Mouse (Mus musculus): ENCODE measurements around the gene Tmcc1. TPM values are rescaled to one million over a fixed set of nuclear protein-coding genes. Genes with fewer than 3 reads are reported as not detected.
"Not testable (repeated sequence)": the region's sequence is repeated elsewhere in the genome, so short reads cannot be mapped to it uniquely, and the experiment has no call there.

Gene Tmcc1
- total RNA-seq, 2 experiments from 2014 or later, result 26.0 to 26.4 TPM

DNA sequence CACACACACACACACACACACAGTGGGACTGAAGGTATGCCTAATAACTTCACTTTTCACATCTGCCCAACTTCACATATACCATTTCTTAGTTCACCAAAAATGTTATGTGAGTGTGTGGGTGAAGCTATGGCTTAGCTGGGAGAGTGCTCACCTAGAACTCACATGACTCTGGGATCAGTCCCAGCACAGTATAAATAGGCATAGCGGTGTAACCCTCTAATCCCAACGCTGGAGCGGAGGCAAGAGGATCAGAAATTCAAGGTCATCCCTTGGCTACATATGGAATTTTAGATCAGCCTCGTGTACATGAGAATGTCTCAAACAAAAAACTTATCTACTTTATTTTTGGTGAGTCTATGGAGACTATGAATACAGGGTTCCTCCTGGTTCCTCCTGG is 119.7 kb downstream of the Tmcc1 start:
- no peak for DNase-seq

DNA sequence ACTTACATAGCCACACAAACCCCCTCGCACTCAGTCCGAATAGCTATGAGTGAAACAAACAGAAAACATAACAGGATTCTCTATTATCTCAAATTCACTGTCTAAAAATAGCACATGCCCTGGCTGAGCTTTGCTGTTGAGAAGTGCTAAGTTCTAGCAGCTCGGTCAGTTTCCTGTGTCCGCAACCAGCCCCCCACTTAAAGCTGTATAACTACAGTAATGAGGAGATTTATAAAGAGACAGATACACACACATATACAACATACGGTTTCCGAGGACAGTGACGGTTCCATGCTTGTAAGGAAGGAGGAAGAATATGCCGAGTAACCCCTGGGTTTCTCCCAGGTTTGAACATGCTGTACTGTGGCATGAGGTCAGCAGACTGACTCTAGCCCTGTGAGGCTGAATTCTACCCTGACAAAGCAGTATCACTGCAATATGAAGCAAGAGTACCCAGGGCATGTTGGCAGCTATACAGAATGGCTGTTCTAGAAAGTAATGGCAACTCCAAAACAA is 120.5 kb downstream of the Tmcc1 start:
- peak; percentile 57 for DNase-seq

DNA sequence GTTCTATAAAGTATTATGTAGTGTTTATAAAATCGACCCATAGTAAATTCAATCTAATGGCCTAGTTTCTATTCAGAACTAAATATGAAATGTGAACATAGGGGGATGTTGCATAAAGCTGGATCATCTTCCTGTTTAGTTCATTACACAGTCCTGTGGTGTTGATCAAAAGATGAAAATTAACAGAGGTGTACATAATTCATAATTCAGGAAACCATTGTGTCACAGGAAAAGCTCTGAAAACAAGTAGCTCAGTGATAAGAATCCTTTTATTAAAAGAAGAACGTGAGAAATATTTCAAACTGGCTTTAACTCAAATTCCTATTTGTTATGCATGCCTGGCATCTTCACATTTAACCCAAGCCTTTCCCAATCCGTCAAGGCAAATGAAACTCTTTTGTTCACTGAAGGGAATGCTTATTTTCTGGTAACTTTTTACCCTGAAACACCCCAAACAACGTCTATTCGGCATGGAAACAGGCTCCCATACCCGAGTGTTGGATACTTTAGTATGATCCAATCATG is 121.0 kb downstream of the Tmcc1 start:
- DNase-seq, result no peak

DNA sequence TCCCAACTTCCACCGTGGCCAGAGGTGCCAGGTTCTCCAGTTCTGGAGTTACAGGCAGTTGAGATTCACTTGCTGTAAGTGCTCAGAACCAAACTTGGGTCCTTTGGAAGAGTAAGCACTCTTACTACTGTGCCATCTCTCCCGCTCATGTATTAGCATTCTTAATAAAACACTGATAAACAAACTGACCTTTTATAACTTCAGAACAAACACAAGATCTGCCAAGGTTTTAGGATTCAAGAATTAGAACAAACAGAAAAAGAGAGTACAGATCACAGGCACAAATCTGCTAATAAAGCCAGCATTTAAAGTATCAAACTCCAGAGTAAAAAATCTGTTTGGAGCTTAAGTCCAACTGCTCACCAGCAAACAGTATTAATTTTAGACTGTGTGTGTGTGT is 121.5 kb downstream of the Tmcc1 start:
- DNase-seq, result no peak

DNA sequence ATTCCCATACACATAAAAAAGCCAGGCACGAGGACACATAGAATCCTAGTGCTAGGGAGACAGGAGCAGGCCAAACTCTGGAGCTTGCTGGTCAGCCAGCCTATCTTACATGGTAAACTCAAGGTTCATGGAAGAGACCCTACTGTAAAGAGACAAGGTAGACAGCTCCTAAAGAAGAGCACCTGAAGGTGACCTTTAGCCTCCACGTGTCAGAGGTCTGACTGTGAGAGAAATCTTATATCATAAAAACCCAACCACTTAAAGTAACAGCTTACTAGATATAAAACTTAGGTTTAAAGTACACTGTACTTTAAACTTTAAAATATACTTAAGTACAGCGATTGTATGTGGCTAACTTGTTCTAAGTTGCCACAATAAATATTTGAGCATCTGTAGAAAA is 122.7 kb downstream of the Tmcc1 start:
- DNase-seq, result no peak

DNA sequence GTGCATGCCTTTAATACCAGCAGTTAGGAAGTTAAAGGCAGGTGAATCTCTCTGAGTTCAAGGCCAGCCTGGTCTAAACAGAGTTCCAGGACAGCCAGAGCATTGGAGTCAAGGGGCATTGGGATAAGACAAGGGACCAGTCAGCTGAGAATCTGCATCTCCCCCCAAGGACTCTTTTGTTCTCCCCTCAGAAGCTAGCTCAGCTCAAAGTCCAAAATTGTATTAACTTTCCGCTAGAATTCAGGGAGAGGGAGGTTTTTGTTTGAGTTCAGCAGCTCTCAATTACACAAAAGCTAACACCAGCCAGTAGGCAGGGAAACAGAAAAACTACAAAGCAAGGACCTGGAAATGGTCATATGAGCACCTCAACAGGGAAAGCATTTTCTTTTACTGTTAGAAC is 129.8 kb downstream of the Tmcc1 start:
- DNase-seq, result no peak

DNA sequence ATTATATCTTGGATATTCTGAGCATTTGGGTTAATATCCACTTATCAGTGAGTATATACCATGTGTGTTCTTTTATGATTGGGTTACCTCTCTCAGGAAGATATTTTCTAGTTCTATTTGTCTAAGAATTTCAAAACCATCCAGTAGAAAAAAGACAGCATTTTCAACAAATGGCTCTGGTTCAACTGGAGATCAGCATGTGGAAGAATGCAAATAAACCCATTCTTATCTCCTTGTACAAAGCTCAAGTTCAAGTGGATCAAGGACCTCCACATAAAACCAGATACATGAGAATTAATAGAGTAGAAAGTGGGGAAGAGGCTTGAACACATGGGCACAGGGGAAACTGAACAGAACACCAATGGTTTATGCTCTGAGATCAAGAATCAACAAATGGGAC is 133.7 kb downstream of the Tmcc1 start:
- DNase-seq, result not testable (repeated sequence)

DNA sequence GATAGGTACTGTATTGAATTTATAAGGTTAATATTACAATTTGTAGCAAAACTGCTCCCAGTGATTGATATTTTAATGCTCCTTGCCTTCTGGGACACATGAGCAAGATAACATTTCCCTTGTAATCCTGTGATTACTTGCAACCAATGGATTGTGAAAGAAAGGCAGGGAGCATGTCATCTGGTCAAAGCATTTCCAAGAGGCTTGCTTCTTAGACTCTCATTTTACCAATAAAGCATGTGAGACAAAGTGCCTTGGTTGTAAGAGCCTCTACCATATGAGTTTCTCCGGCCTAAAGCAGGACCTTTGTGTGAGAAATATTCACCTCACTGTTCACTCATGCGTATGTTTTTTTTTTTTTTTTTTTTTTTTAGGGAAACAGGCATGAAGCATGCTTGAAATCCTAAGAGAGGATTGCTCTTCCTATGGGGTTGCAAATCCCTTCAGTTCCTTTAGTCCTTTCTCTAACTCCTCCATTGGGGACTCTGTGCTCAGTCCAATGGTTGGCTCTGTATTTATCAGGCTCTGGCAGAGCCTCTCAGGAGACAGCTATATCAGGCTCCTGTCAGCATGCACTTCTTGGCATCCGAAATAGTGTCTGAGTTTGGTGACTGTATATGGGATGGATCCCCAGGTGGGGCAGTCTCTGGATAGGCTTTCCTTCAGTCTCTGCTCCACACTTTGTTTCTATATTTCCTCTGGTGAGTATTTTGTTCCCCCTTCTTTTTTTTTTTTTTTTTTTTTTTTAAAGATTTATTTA is 134.6 kb downstream of the Tmcc1 start:
- DNase-seq, result peak; percentile 19

DNA sequence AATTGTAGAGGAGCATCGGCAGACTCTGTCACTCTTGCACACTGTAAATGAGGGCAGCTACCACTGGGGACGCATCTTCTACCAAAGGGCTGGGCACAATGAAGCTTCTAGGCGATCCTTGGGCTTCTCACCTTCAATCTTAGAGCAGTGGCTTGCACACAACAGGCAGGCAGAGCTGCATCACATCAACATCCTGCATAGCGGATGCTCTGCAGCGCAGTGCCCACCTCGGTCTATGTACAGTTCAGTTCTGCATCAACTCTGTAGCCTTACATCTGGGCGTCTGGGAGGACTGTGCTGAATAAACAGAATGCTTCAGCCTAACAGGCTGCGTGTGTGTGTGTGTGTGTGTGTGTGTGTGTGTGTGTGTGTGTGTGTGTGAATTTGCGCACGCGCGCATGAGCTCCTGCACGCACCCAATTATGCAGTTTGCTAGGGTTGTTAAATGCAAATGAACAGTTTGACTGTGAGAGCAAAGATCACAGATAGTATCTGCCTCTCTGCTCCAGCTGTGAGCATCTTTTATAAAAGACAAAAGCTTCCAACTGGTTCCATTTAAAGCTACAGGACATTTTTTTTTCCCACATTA is 136.5 kb downstream of the Tmcc1 start:
- no peak for DNase-seq

DNA sequence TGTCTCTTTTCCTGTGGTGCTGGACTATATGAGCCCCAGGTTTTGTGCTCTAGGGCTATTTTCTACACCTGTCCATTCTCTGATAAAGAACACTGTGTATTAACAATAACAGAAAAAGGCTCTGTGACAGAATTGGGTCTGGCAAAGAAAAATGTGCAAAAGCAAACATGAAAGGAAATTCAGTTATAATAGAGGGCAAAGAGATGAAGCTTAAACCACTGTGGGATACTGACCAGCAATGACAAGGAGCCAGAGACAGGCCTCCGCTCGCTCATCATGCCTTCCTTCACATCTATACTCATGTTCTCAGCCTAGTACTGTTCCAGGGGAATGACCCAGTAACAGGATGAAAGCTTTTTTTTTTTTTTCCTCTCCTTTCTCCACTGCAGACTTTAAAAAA is 137.5 kb downstream of the Tmcc1 start:
- DNase-seq, result no peak

DNA sequence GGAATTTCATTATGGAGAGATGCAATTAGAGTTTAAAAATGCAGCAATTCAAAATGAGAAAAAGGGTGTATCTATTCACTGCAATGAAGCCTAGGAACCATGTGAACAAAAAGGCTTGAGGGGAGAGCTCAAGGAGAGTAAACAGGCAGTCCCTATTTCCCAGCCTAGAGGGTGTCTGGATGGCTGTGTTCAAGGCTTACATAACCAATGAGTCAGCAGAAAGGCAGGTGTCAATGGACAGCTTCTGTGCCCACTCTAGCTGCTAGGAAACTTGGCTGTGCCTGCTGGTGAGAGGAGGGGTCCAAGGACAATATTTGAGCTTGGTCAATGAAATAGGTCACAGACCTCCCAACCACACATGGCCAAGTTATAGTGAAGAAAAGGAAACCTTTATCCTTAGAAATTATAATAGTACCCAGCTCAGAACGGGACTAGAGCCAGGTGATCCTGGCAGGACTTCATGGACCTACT is 138.2 kb downstream of the Tmcc1 start:
- peak; percentile 27 for DNase-seq

DNA sequence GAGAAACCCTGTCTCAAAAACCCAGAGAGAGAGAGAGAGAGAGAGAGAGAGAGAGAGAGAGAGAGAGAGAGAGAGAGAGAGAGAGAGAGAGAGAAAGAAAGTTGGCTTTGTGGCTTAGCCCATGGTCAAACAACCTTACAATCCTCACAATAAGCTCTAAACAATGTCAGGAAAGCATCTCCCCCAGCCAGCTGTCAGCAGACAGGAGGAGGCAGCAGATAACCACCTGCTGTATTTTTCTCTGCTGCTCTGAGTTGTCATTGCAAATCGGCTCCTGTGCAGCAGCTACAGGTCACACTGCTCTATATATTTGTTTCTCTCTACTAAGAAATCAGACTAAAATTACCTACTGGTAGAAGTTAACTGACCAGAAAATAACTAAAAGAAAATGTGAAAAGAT is 145.4 kb downstream of the Tmcc1 start:
- peak; percentile 25 for DNase-seq

DNA sequence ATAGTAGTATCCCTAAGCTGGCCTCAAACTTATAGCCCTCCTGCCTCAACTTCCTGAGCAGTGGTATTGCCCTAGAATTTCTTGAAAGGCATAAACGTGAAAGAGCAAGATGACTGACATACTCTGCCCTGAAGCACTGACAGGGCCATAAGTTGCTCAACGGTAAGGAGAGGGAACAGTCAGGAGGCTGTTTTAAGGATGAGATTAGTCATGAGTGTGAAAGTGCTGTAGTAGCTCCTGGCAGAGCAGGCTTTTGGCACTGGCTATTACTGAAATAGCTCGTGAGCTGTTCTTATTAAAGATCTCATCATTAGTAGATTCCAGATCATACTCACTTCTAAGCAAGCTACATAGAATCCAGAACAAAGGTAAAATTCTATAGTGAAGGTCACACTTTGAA is 145.9 kb downstream of the Tmcc1 start:
- no peak for DNase-seq

DNA sequence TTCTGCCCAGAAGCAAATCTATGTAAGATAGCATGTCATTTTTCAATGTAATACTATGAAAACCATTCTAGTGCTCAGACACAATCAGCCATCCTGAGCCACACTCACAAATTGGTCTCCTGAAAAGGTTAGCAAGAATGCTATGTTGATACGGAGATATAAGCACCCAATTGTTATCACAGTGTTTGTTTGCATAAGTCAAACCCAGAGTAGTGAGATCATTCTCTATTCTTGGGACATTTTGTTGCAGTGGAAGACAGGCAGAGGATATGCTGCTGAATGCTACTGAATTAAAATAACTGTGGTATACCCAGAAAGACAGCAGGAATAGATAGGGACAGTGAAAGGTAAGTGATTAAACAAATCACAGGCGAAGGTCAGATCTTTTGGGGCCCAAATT is 149.2 kb downstream of the Tmcc1 start:
- DNase-seq, result no peak

DNA sequence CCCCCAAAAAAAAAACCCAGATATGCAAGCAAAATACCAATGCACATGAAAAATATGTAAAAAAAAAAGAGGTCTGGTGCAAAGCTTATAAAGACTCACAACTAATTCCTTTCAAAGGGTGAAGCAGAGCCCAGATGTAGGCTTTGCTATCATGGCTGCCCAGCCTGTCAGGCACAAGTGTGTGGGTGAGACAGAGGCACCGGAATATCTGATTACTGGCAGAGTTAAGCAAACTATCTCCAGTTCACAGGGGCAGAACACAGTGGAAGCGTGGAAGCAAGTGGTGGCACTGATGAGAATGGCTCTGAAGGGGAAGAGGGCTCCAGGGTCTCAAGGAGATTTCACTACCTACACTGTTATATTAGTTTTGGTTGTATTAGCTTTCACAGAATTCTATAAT is 155.1 kb downstream of the Tmcc1 start:
- no peak for DNase-seq

DNA sequence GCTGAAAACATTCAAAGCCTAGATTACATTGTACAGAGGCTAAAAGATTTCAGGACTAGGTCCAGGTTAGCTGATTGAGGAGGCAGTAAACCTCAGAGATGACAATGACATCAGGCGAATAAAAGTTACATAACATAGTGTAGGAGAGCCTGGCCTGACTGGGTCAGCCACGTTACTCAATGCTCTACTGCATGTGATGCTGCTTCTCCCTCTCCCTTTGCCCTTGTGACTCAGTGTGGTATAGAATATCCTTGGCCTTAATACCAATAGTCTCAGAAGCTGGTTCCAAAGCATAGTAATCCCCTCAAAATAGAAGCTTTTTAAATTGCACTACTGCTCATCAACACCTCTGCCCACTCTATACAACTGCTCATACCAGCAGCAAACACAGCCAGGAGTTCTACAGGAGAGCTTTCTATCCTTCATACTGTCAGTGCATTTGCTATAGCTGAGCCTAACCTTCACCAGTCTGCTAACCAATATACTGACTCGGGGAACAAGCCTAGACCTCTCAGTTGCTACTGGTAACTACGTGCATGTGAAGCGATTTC is 155.9 kb downstream of the Tmcc1 start:
- no peak for DNase-seq

DNA sequence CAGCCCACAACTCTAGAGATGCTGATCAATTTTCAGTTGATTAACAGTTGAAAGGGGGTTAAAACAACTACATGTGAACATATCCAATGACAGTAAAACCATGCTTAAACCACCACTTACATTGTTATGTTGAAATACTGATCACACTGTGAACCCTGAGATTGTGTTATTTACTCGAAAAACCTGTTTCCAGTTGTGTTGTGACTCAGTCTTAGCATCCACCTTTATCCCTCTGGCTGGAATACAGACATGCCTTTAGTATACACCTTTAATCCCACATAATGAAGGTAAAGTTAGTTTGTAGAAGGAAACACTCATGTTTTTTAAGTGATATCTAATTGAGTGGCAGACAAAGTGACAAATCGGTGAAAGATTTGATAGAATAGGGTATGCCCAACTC is 156.7 kb downstream of the Tmcc1 start:
- no peak for DNase-seq

DNA sequence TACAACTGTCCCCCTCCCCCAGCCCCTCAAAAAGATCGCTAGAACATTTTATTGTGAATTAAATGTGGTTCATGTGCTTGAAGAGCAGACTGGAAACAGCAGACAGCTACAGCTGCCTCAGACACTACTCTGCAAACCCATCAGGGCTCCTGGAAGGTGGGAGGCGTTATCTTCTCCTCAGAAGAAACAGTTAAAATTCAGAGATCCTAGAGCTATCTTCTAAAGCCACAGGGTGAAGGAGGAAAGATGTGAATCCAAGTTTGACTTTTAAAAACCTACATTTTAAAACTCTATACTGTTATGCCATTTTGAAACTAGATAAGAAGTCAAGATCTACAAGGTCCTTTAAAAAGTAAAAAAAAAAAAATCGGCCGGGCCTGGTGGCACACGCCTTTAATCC is 162.2 kb downstream of the Tmcc1 start:
- DNase-seq, result no peak

DNA sequence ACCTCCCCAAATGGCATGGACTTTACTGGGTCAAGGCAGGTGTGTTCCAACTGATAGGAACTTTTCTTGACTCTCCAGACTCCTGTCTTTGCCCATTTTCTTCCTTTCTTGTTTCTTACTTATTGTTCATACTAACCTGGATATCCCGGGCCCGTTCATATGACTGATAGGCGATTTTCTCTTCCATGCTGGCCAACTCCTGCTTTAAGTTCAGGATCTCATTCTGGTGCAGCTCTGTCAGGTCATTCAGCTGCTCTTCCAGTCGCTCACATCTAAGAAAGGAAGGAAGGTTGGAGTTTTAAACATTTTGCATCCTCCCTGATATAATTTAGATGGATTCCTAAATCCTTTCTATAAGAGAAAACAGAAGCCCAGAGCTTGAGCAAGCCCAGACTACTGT is 168.6 kb downstream of the Tmcc1 start:
- DNase-seq, result no peak

DNA sequence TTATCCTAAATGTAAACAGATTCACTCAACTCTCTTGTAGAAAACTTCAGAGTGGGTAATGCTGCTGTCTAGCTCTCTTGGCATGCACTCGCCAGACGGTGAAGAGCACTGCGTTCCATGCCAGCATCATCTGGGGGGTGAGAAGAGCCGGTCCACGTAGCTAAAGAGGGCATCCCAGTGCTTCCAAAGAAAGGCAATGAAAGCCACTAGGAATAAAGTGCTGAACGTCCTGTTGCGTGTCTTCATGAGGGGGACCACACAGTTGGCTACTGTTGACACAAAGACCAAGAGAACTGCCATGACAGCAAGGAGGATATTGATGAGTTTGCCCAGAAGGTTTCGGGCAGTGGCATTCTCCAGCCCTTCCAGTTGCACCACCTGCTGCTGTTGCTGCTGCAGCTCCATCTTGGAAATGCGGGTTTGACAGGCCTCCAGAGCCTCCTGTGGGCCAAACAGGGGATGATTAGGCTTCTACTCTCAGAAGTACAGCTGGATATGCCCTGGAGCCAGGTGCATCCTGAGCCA is 171.3 kb downstream of the Tmcc1 start:
- DNase-seq, result no peak

DNA sequence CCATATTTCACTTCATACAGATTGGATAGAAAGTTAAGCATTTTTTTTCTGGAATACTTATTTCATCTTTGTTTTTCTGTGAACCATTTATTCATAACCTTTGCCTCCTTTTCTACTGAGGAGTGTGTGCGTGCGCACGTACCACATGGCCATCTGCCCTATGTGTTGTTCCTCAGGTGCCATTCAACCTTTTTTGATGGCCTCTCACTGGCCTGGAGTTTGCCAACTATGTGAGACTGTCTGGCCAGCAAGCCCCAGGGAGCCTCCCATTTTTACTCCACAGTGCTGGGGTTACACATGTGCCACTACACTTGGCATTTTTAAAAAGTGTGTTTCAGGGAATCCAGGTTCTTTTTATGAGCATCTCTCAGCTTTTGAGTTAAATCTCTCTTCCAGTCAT is 177.4 kb downstream of the Tmcc1 start:
- DNase-seq, result no peak

DNA sequence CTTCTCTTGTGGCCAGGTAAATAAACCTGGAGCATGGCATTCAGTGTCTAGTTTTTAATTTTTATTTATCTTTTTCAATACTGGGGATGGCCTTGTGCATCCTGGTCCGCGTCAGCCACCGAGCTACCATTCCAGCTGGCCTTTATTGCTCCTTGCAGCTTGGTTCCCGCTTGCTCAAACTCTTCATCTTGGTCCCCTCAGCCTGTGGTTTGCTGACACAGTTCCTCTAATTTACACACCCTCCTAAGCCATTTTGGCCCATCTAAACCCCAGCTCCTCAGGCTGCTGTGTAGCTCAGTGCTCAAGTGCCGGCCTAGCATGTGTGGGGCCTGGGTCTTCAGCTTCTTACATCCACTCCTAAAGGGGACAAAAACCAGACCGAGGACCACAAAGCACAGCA is 179.2 kb downstream of the Tmcc1 start:
- no peak for DNase-seq

DNA sequence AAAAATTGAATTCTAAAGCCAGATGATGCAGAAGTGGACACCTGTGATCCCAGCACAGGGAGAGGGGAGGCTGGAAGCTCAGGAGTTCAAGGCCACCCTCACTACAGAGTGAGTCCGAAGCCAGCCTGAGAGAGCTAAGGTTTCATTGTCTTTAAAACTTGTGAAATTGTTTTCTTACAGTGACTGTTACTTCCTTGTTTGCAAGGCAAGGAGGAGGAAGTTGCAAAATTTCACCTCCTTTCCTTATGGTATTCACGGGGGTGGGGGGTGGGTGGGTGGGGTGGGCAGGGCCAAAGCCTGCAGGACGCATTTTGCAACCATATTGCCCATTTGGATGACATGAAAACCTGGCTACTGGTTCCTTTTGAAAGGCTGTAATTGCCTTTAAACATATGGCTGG is 179.6 kb downstream of the Tmcc1 start:
- DNase-seq, result no peak
